Mouse (Mus musculus) mouse embryonic stem cell (cell line): ENCODE measurements around the gene Borcs5.

ENCODE experiments used
- in situ Hi-C, 2 experiments: fragments of 300-500 bp; cut with MboI; formaldehyde crosslinking; loops; 1 replicate in 1 of 2; 3 replicates in 1 of 2; pipeline ENCODE4 v1.14.3; 2019 to 2020; ENCODE audit warnings: low sequenced_read_pairs in 2 of 2, low pct_unique_long_range_greater_than_20kb in 1 of 2, mixed read lengths in 1 of 2; ENCODE audit not compliant: unreplicated experiment in 1 of 2

Gene Borcs5

DNA sequence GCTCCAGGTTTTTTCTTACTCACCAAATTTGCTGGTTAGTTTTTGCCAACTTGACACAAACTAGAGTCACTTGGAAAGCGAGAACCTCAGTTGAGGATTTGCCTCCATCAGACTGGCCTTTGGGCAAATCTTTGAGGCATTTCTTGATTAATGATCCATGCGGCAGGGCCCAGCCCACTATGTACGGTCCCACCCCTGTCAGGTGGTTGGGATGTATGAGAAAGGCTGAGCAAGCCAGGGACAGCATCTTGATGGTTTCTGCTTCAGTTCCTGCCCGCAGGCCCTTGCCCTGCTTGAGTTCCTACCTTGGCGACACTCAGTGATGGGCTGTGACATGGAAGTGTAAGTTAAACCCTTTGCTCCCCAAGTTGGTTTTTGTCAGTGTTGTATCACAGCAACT lies 58.9 kb downstream of the Borcs5 start:
- in situ Hi-C loops: no loop called here

DNA sequence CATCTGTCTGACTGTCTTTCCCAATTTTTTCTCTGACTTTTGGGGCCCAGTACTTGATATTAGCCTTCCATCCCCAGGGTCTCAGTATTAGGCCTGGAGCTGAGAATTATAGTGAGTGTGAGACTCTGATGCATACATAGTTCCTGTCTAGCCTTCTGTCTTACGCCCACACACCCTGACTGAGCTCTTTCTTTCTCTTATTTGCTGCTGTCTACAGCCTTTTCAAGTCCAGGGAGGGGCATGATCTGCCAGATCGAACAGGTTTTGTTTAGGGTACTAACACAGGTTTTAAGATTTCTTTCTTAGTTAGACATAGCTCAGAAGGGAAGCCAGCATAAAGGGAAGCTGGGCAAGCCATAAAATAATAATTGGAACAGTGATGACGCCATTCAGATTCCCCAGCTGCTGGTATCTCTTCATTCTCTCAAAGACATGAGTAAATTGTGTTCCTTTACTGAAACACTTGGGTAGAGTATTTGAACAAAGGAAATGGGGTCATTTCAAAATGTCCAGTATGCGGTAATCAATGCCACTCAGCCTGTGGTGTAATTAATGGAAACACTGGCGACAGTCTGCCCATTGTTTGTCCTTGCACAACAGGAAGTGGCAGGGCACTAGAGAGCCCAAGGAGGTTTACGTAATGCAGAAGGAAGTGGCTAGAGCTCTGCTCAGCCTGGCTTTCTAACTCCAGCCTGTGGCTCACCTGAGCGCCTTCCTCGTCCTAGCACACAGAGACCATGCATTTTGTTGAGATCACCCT lies 61.3 kb downstream of the Borcs5 start:
- in situ Hi-C loops: no loop called here

DNA sequence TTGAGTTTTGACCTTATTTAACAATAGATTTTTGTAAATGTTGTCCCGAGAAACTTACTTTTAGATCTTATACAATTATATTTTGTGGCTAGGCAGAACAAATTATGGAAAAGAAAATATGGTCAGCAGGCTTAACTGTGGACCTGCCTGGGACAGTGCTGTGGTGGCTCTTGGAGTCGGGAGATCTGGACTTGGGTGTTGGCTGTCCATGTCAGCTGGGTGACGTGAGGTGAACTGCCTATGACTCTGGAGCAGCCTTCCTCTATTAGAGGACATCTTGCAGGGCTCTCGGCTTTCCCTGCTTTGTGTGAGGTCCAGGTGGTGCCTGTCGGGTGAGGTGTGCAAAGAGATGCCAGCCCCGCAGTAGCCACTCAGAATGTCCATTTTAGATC lies 61.9 kb downstream of the Borcs5 start:
- in situ Hi-C loops: no loop called here

- in situ Hi-C loops: no loop called here
Measured at GRCm38 (mm10) chr6:134702184-134702583, 62.9 kb downstream of the Borcs5 start.

GRCm38 (mm10) chr6:134703053-134703690 lies 63.9 kb downstream of the Borcs5 start:
- in situ Hi-C loops: no loop called here

GRCm38 (mm10) chr6:134706467-134706866 lies 67.2 kb downstream of the Borcs5 start:
- in situ Hi-C loops: no loop called here

- in situ Hi-C loops: no loop called here
Measured at GRCm38 (mm10) chr6:134710020-134710419, 70.7 kb downstream of the Borcs5 start.

DNA sequence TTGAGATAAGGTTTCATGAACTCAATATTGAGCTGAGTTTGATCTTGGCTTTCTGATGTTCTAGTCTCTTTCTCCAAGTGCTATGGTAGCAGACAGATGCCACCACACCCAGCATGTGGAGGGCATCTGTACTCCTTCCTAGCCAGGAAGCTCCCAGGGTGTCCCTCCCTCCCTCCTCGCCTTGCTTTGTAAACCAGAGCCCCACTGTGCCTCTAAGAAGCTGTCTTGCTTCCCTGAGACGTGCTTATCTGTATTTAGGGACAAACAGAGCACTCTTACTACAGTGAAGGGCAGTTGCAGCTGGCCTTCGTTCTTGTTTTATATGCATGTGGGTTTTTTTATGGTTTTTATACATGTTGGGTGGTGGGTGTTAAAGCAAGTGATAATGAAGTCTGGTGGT lies 74.0 kb downstream of the Borcs5 start:
- in situ Hi-C loops: no loop called here

DNA sequence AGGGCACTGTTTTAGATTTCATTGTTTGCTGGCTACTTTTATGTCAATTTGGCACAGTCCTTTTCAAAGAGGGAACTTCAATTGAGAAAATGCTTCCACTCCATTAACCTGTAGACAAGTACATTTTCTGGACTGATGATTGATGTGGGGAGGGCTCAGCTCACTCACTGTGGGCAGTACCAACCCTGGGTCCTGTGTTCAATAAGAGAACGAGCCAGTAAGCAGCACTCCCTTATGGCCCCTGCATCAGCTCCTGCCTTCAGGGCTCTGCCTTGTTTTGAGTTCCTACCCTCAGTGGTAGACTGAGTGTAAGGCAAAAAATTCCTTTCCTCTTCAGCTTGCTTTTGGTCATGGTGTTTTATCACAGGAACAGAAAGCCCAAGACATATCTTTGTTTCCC lies 74.6 kb downstream of the Borcs5 start:
- in situ Hi-C loops: no loop called here

GRCm38 (mm10) chr6:134716168-134716587 lies 76.9 kb downstream of the Borcs5 start:
- in situ Hi-C loops: no loop called here

- in situ Hi-C loops: no loop called here
Measured at GRCm38 (mm10) chr6:134717886-134718667, 78.8 kb downstream of the Borcs5 start.

- in situ Hi-C loops: no loop called here
Measured at GRCm38 (mm10) chr6:134718668-134719065, 79.4 kb downstream of the Borcs5 start.

DNA sequence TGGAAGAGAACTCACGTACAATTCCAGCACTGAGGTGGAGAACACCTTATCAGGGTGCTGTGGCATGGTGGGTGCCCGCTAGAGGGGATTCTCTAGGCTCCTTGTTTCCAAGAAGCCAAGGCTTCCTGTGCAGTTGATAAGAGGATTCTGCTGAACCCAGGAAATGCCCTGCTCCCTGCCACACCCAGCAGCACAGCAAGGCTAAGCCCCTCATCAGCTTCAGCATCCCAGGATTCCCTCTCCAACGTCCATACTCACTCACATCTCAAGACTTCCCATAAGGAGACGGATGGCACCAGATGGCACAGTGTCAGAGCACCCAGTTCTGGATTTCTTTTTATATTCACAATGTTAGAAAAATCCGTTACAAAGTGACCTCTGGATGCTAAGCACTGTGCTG lies 79.8 kb downstream of the Borcs5 start:
- in situ Hi-C loops: no loop called here

DNA sequence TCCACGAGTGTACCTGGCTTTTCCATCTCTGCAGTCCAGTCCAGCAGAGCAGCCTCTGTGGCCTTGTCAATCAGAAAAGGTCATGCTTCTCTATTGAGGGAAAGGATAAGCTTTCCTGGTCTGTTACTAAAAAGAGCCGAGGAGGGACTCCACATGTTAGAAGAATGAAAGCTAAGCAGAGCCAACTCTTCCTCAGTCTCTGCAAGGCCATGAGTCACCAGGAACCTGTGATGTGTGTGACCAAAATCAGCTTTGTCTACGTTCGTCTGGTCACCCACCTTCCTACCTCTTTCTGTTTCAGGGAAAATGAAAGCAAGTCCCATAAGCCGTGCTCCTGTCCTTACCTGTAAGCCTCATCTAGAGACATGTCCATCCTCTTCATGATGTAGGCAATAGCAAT lies 80.8 kb downstream of the Borcs5 start:
- in situ Hi-C loops: no loop called here

GRCm38 (mm10) chr6:134721729-134722269 lies 82.5 kb downstream of the Borcs5 start:
- in situ Hi-C loops: no loop called here

DNA sequence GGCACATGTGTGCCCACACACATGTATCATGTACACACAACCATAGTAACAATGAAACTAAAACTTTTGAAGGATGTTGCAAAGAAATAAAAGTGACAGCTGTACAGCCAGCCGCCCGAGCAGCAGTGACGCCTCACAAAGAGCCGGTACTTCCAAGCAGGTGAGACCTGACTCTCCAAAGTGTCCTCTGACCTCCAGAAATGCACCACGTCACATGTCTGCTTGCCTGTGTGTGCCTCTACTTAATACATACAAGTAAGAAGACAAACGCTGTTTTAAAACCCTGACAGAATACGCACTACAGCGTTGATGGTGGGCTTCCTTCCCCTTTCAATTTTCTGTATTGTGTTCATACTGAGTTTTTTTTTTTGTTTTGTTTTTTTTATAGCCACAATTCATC lies 83.6 kb downstream of the Borcs5 start:
- in situ Hi-C loops: no loop called here

DNA sequence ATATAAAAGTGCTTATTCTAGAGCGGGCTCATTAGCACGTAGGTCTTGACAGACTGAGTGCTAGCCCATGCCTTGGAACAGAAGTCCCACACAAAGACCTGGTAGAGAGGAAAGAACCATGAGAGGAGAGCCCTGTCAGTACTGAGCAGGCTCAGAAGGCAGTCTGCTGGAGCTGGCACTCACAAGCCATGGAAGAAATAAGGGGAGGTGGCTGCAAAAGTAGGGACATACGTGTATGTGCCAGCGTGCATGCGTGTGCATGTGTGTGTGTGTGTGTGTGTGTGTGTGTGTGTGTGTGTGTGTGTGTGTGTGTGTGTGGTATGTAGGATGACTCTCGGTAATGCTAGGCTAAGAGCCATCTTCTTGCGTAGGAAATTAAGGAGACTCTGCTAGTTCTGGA lies 84.0 kb downstream of the Borcs5 start:
- in situ Hi-C loops: no loop called here

- in situ Hi-C loops: no loop called here
Measured at GRCm38 (mm10) chr6:134723833-134724553, 84.7 kb downstream of the Borcs5 start.

DNA sequence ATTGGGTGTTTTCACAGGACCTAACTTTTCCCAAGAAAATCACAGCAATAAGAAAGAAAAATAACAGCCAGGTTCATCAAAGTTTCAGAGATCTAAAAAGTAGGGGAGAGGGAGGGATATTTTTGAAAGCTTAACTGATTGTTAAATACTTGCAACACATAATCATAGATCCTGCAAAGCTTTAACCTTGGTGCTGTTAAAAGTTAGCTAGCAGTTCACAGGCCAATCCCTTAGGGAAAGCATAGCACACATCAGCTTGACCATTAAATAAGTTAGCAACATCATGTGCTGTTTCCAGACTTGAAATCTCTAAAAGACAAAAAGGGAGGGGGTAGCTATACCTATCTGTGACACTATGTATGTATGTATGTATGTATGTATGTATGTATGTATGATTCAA lies 86.1 kb downstream of the Borcs5 start:
- in situ Hi-C loops: no loop called here
